Mouse (Mus musculus) MEL (cell line): Measurements from ENCODE around the gene Sucla2. TPM values are rescaled to one million over a fixed set of nuclear protein-coding genes. Genes with fewer than 3 reads are reported as not detected.

Experiments used
- DNase-seq: peaks from one replicate; pipeline ENCODE4 v3.0.0; 2011; ENCODE audit warnings: low read depth, low spot score
- H3K27ac ChIP-seq: 2 replicates; pipeline ENCODE4 v1.5.1; 2012; ENCODE audit warnings: low read depth, mild to moderate bottlenecking, control low read depth, low read length, moderate library complexity; ENCODE audit not compliant: control insufficient read depth
- H3K27me3 ChIP-seq, 2 experiments: fragments of 150-350 bp in 1 of 2; sonication (generic) in 1 of 2; 2 replicates each; pipeline ENCODE4 v1.6.1; 2012; ENCODE audit warnings: low read length in 2 of 2, mild to moderate bottlenecking in 2 of 2, improper control_type of control experiment in 1 of 2, moderate library complexity in 1 of 2; ENCODE audit not compliant: insufficient read depth in 2 of 2, control insufficient read depth in 1 of 2
- H3K36me3 ChIP-seq, 2 experiments: 2 replicates each; pipeline ENCODE4 v1.6.1; 2012 to 2014; ENCODE audit warnings: low read length in 2 of 2, improper control_type of control experiment in 1 of 2, inconsistent platforms in 1 of 2, mild to moderate bottlenecking in 1 of 2; ENCODE audit not compliant: insufficient read depth in 2 of 2, control insufficient read depth in 1 of 2
- H3K4me1 ChIP-seq, 2 experiments: fragments of 150-350 bp in 1 of 2; sonication (generic) in 1 of 2; 2 replicates each; pipeline ENCODE4 v1.6.1; 2012; ENCODE audit warnings: low read length in 2 of 2, improper control_type of control experiment in 1 of 2, mild to moderate bottlenecking in 1 of 2; ENCODE audit not compliant: insufficient read depth in 2 of 2, control insufficient read depth in 1 of 2
- H3K4me3 ChIP-seq, 2 experiments: fragments of 150-350 bp in 1 of 2; sonication (generic) in 1 of 2; 2 replicates each; pipeline ENCODE4 v1.5.1; 2012; ENCODE audit warnings: low read depth in 2 of 2, low read length in 2 of 2, mild to moderate bottlenecking in 2 of 2, moderate library complexity in 2 of 2, control low read depth in 1 of 2, improper control_type of control experiment in 1 of 2; ENCODE audit not compliant: control insufficient read depth in 1 of 2, insufficient read depth in 1 of 2
- H3K79me2 ChIP-seq: 2 replicates; pipeline ENCODE4 v1.6.1; 2012; ENCODE audit warnings: mild to moderate bottlenecking, low read length, moderate library complexity; ENCODE audit not compliant: control insufficient read depth, poor library complexity, insufficient read depth
- H3K9ac ChIP-seq: 2 replicates; pipeline ENCODE4 v1.6.1; 2012; ENCODE audit warnings: low read depth, mild to moderate bottlenecking, control low read depth, low read length, moderate library complexity; ENCODE audit not compliant: control insufficient read depth, poor library complexity, severe bottlenecking
- H3K9me3 ChIP-seq: fragments of 150-350 bp; sonication (generic); replicated peaks from 2 replicates; pipeline ENCODE4 v1.6.1; 2012; ENCODE audit warnings: mild to moderate bottlenecking, low read length, improper control_type of control experiment, moderate library complexity; ENCODE audit not compliant: insufficient read depth
- CHD1 ChIP-seq: IDR thresholded peaks from 2 replicates; pipeline ENCODE4 v1.6.1; 2012; ENCODE audit warnings: low read depth, mild to moderate bottlenecking, inconsistent platforms, low read length, improper control_type of control experiment
- CTCF ChIP-seq, 3 experiments: IDR thresholded peaks in 2 of 3; conservative IDR thresholded peaks in 1 of 3; 2 replicates each; pipeline ENCODE4 v1.5.1; 2011 to 2012; ENCODE audit warnings: low read length in 3 of 3, low read depth in 2 of 3, mild to moderate bottlenecking in 2 of 3, improper control_type of control experiment in 1 of 3, inconsistent platforms in 1 of 3, mixed read lengths in 1 of 3, moderate library complexity in 1 of 3; ENCODE audit not compliant: control insufficient read depth in 1 of 3, insufficient read depth in 1 of 3, poor library complexity in 1 of 3, severe bottlenecking in 1 of 3
- EP300 ChIP-seq, 2 experiments: IDR thresholded peaks; 2 replicates each; pipeline ENCODE4 v1.6.1; 2011; ENCODE audit warnings: improper control_type of control experiment in 2 of 2, low read length in 2 of 2, low read depth in 1 of 2, mild to moderate bottlenecking in 1 of 2
- ETS1 ChIP-seq: IDR thresholded peaks from 2 replicates; pipeline ENCODE4 v1.6.1; 2012; ENCODE audit warnings: low read depth, mild to moderate bottlenecking, inconsistent platforms, low read length, improper control_type of control experiment, moderate library complexity
- GABPA ChIP-seq: IDR thresholded peaks from 2 replicates; pipeline ENCODE4 v1.6.1; 2012; ENCODE audit warnings: low read depth, mild to moderate bottlenecking, inconsistent platforms, low read length, improper control_type of control experiment, moderate library complexity
- GATA1 ChIP-seq: IDR thresholded peaks from 2 replicates; pipeline ENCODE4 v1.6.1; 2011; ENCODE audit warnings: low read depth, low read length, improper control_type of control experiment
- HCFC1 ChIP-seq: IDR thresholded peaks from 2 replicates; pipeline ENCODE4 v1.6.1; 2012; ENCODE audit warnings: low read depth, mild to moderate bottlenecking, inconsistent platforms, low read length, improper control_type of control experiment, moderate library complexity
- JUND ChIP-seq: IDR thresholded peaks from 2 replicates; pipeline ENCODE4 v1.6.1; 2011; ENCODE audit warnings: low read depth, mild to moderate bottlenecking, improper control_type of control experiment, low read length
- KAT2A ChIP-seq: conservative IDR thresholded peaks from 2 replicates; pipeline ENCODE4 v1.6.1; 2012; ENCODE audit warnings: low read depth, low read length, improper control_type of control experiment, inconsistent platforms
- MAFK ChIP-seq: IDR thresholded peaks from 2 replicates; pipeline ENCODE4 v1.6.1; 2011; ENCODE audit warnings: low read depth, mild to moderate bottlenecking, low read length, improper control_type of control experiment, borderline replicate concordance
- MAX ChIP-seq: IDR thresholded peaks from 2 replicates; pipeline ENCODE4 v1.6.1; 2011; ENCODE audit warnings: low read length, improper control_type of control experiment
- MXI1 ChIP-seq: IDR thresholded peaks from 2 replicates; pipeline ENCODE4 v1.6.1; 2011; ENCODE audit warnings: mild to moderate bottlenecking, low read depth, low read length, improper control_type of control experiment
- MYB ChIP-seq: IDR thresholded peaks from 2 replicates; pipeline ENCODE4 v1.6.1; 2011; ENCODE audit warnings: mild to moderate bottlenecking, low read depth, low read length, improper control_type of control experiment
- MYC ChIP-seq: IDR thresholded peaks from 2 replicates; pipeline ENCODE4 v1.6.1; 2011; ENCODE audit warnings: low read depth, mild to moderate bottlenecking, low read length, improper control_type of control experiment, moderate library complexity
- NELFE ChIP-seq: IDR thresholded peaks from 2 replicates; pipeline ENCODE4 v1.6.1; 2011; ENCODE audit warnings: low read depth, low read length, improper control_type of control experiment
- NRF1 ChIP-seq: IDR thresholded peaks from 2 replicates; pipeline ENCODE4 v1.6.1; 2014; ENCODE audit warnings: low read depth, mild to moderate bottlenecking, inconsistent platforms, low read length, improper control_type of control experiment, moderate library complexity; ENCODE audit not compliant: poor library complexity, insufficient read depth, severe bottlenecking
- POLR2AphosphoS2 ChIP-seq: IDR thresholded peaks from 2 replicates; pipeline ENCODE4 v1.6.1; 2011; ENCODE audit warnings: low read length, improper control_type of control experiment
- POLR2AphosphoS5 ChIP-seq: IDR thresholded peaks from 2 replicates; pipeline ENCODE4 v1.6.1; 2012; ENCODE audit warnings: low read depth, borderline replicate concordance, mild to moderate bottlenecking, inconsistent platforms, low read length, moderate library complexity, mixed read lengths
- RAD21 ChIP-seq: IDR thresholded peaks from 2 replicates; pipeline ENCODE4 v1.6.1; 2011; ENCODE audit warnings: mild to moderate bottlenecking, low read depth, low read length, improper control_type of control experiment
- TAL1 ChIP-seq: IDR thresholded peaks from 2 replicates; pipeline ENCODE4 v1.6.1; 2012; ENCODE audit warnings: mild to moderate bottlenecking, inconsistent platforms, low read length, moderate library complexity, mixed read lengths
- TCF12 ChIP-seq: IDR thresholded peaks from 2 replicates; pipeline ENCODE4 v1.6.1; 2014; ENCODE audit warnings: low read depth, mild to moderate bottlenecking, inconsistent platforms, low read length, improper control_type of control experiment, moderate library complexity
- USF1 ChIP-seq: IDR thresholded peaks from 2 replicates; pipeline ENCODE4 v1.6.1; 2014; ENCODE audit warnings: low read depth, mild to moderate bottlenecking, inconsistent platforms, low read length, improper control_type of control experiment, moderate library complexity
- USF2 ChIP-seq, 2 experiments: IDR thresholded peaks; 2 replicates each; pipeline ENCODE4 v1.6.1; 2011 to 2012; ENCODE audit warnings: improper control_type of control experiment in 2 of 2, low read length in 2 of 2, borderline replicate concordance in 1 of 2, inconsistent platforms in 1 of 2, low read depth in 1 of 2, mild to moderate bottlenecking in 1 of 2; ENCODE audit not compliant: insufficient read depth in 1 of 2
- ZKSCAN1 ChIP-seq: IDR thresholded peaks from 2 replicates; pipeline ENCODE4 v1.6.1; 2012; ENCODE audit warnings: low read depth, mild to moderate bottlenecking, inconsistent platforms, low read length, improper control_type of control experiment, moderate library complexity
- ZMIZ1 ChIP-seq: IDR thresholded peaks from 2 replicates; pipeline ENCODE4 v1.6.1; 2012; ENCODE audit warnings: low read depth, mild to moderate bottlenecking, inconsistent platforms, low read length, improper control_type of control experiment, moderate library complexity
- ZNF384 ChIP-seq: IDR thresholded peaks from 2 replicates; pipeline ENCODE4 v1.6.1; 2012; ENCODE audit warnings: low read depth, mild to moderate bottlenecking, inconsistent platforms, low read length, improper control_type of control experiment
- polyA plus RNA-seq, 2 experiments: library from polyadenylated mRNA; stranded (reverse) in 1 of 2; unstranded in 1 of 2; fragments of >175 nt in 1 of 2; fragments of >200 nt in 1 of 2; gene quantifications; 2 replicates each; pipeline versions ENCODE4 v1.2.1 to v1.2.4; 2012; ENCODE audit warnings: low replicate concordance in 2 of 2, low read depth in 1 of 2; ENCODE audit not compliant: insufficient read length in 2 of 2, insufficient read depth in 1 of 2, missing spikeins in 1 of 2
- total RNA-seq: library from RNA; depleted of rRNA; stranded (reverse); fragments of 300-350 nt; gene quantifications from 2 replicates; pipeline ENCODE4 v1.2.3, GENCODE M21; 2012

Sucla2 gene
- total and polyA plus RNA-seq, 3 experiments = 59.4 to 65.5 (median 61.6) TPM

GRCm38 (mm10) chr14:73502591-73503184, 22.4 kb upstream of the Sucla2 start:
- Histone ChIP-seq H3K36me3 (peaks cover 0 to 2% of the 10 kb centered on the region in 2 experiments; a peak in 2 of 4 replicates), H3K27me3 (peaks cover 0 to 2% of the 10 kb centered on the region in 2 experiments; a peak in 1 of 4 replicates), H3K79me2 (no peaks in the 10 kb centered on the region), H3K9ac (no peak overlapping the region), H3K4me1 (peaks cover 3 to 11% of the 10 kb centered on the region in 2 experiments; a peak in 3 of 4 replicates), H3K4me3 (no peak overlapping the region), H3K9me3 (no peaks in the 10 kb centered on the region), H3K27ac (no peak overlapping the region)
- DNase-seq = no peak
- TF ChIP-seq MAFK (no peak), POLR2AphosphoS5 (no peak), CHD1 (no peak), TCF12 (no peak), EP300 (IDR thresholded peaks at IDR 0.05; ENCODE audit: low read depth in 1 of 2, low read length in 2 of 2) (no peak), MAX (no peak), USF1 (no peak), RAD21 (no peak), GABPA (no peak), MYB (no peak), KAT2A (no peak), HCFC1 (no peak), NELFE (no peak), ZMIZ1 (no peak), CTCF (IDR thresholded peaks at IDR 0.05 in 2 of 3, conservative IDR thresholded peaks at IDR 0.05 in 1 of 3; ENCODE audit: control insufficient read depth in 1 of 3, insufficient read depth in 1 of 3, low read depth in 2 of 3, low read length in 3 of 3, poor library complexity in 1 of 3, severe bottlenecking in 1 of 3) (no peak), GATA1 (no peak)
- TF ChIP-seq, all 39 proteins: peak for 0

GRCm38 (mm10) chr14:73503237-73503933, 21.7 kb upstream of the Sucla2 start:
- Histone ChIP-seq H3K36me3 (peaks cover 0 to 2% of the 10 kb centered on the region in 2 experiments; a peak in 2 of 4 replicates), H3K9ac (no peak overlapping the region), H3K27me3 (peaks cover 0 to 2% of the 10 kb centered on the region in 2 experiments; a peak in 1 of 4 replicates), H3K9me3 (no peaks in the 10 kb centered on the region), H3K27ac (no peak overlapping the region), H3K4me1 (peaks cover 3 to 14% of the 10 kb centered on the region in 2 experiments; a peak in 3 of 4 replicates), H3K4me3 (no peak overlapping the region), H3K79me2 (no peaks in the 10 kb centered on the region)
- no peak for TF ChIP-seq GABPA
- TF ChIP-seq JUND = no peak
- TF ChIP-seq MYB = no peak
- TF ChIP-seq ZNF384 = no peak
- TF ChIP-seq POLR2AphosphoS2 = no peak
- TF ChIP-seq ZKSCAN1 = no peak
- TF ChIP-seq NRF1 = no peak
- no peak for TF ChIP-seq CHD1
- TF ChIP-seq EP300 (IDR thresholded peaks at IDR 0.05; ENCODE audit: low read depth in 1 of 2, low read length in 2 of 2) = no peak
- no peak for TF ChIP-seq ZMIZ1
- TF ChIP-seq ETS1 = no peak
- TF ChIP-seq MXI1 = no peak
- no peak for TF ChIP-seq MYC
- TF ChIP-seq USF2 (IDR thresholded peaks at IDR 0.05; ENCODE audit: borderline replicate concordance in 1 of 2, insufficient read depth in 1 of 2, low read depth in 1 of 2, low read length in 2 of 2) = no peak
- TF ChIP-seq TAL1 = no peak
- TF ChIP-seq RAD21 = no peak
- no peak for TF ChIP-seq CTCF (IDR thresholded peaks at IDR 0.05 in 2 of 3, conservative IDR thresholded peaks at IDR 0.05 in 1 of 3; ENCODE audit: control insufficient read depth in 1 of 3, insufficient read depth in 1 of 3, low read depth in 2 of 3, low read length in 3 of 3, poor library complexity in 1 of 3, severe bottlenecking in 1 of 3)
- peak; percentile 17 for DNase-seq
